Mouse (Mus musculus) intestine, embryonic 14.5 days (tissue): ENCODE measurements around the gene 2210011C24Rik. TPM values are rescaled to one million over a fixed set of nuclear protein-coding genes. Genes with fewer than 3 reads are reported as not detected.

Experiments
- ATAC-seq: fragments of 200-750 bp; cut with Nextera tagmentation; replicated peaks from 2 replicates; pipeline ENCODE4 v1.8.0; 2017; ENCODE audit warnings: low read depth, moderate number of reproducible peaks, moderate TSS enrichment, moderate library complexity; ENCODE audit not compliant: low FRiP score, low TSS enrichment
- DNase-seq: peaks from one replicate; pipeline ENCODE4 v3.0.0-alpha.2; 2018; ENCODE audit warnings: low spot score
- H3K27ac ChIP-seq: fragments of 300-500 bp; sonication (generic); 2 replicates; pipeline ENCODE4 v1.5.1; 2014; ENCODE audit warnings: low read depth, mild to moderate bottlenecking, control low read depth
- H3K27me3 ChIP-seq: fragments of 300-500 bp; sonication (generic); replicated peaks from 2 replicates; pipeline ENCODE4 v1.6.1; 2014; ENCODE audit warnings: low read length, control low read depth; ENCODE audit not compliant: control insufficient read depth, insufficient read depth
- H3K36me3 ChIP-seq: fragments of 300-500 bp; sonication (generic); 2 replicates; pipeline ENCODE4 v1.6.1; 2014; ENCODE audit warnings: low read length, control low read depth; ENCODE audit not compliant: control insufficient read depth, insufficient read depth
- H3K4me1 ChIP-seq: fragments of 300-500 bp; sonication (generic); replicated peaks from 2 replicates; pipeline ENCODE4 v1.6.1; 2014; ENCODE audit warnings: low read length, control low read depth, mixed read lengths; ENCODE audit not compliant: control insufficient read depth, insufficient read depth
- H3K4me2 ChIP-seq: fragments of 300-500 bp; sonication (generic); 2 replicates; pipeline ENCODE4 v1.6.1; 2014; ENCODE audit warnings: low read length
- H3K4me3 ChIP-seq: fragments of 300-500 bp; sonication (generic); 2 replicates; pipeline ENCODE4 v1.5.1; 2014; ENCODE audit warnings: low read depth, low read length, control low read depth, mixed read lengths
- H3K9ac ChIP-seq: fragments of 300-500 bp; sonication (generic); 2 replicates; pipeline ENCODE4 v1.6.1; 2014; ENCODE audit warnings: mild to moderate bottlenecking, low read length
- H3K9me3 ChIP-seq: fragments of 300-500 bp; sonication (generic); 2 replicates; pipeline ENCODE4 v1.6.1; 2016; ENCODE audit warnings: low read length, control low read depth; ENCODE audit not compliant: control insufficient read depth
- WGBS: fragments of 180-500 bp; shearing (Covaris S2); extraction: QIAGEN DNeasy Blood & Tissue Kit; methylation state at CpG from one replicate; pipeline ENCODE4 v1.1.7; 2014; 5-methylcytosine and 5-hydroxymethylcytosine counted together
- polyA plus RNA-seq: library from polyadenylated mRNA; unstranded; fragments of >200 nt; fragmentation: Nextera tagmentation; extraction: Ambion mirVana; gene quantifications from 2 replicates; pipeline ENCODE4 v1.2.1, GENCODE M21; 2014

The 2210011C24Rik gene
- polyA plus RNA-seq, 1 experiment from 2014 or later, result 1.6 TPM

DNA sequence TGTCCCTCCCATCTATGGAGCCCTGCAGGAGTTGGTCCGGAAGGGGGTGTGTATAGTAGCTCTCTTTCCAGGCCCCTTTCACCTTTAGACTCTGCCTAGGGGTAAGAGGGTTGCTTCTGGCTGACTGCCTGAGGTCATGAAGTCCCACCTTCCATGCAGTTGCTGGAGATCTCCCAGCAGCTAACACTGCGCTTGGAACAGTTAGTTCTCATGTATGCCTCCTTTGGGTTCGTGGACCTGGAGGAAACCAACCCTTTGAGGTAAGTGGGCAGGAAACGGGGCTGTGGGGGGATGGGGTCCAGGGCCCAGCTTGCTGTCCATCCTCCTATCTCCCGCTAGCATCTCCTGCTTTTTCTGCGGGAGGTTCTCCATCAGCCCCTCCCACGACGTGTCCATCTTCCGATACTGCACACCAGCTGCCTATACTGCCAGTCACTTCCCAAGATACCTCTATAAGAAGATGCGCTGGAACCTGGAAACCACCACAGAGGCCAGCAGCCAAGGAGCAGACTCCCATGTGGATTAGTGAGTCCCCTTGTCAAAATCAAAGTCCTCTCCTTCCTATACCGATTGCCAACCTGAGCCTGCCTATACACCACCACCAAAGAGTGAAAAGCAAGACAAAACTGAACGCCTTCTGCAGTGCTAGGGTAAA, 8.9 kb downstream of the 2210011C24Rik start:
- Histone ChIP-seq H3K9me3 (no peaks in the 10 kb centered on the region), H3K36me3 (peaks cover 26% of the 10 kb centered on the region), H3K27ac (no peak overlapping the region), H3K27me3 (no peaks in the 10 kb centered on the region), H3K4me3 (no peak overlapping the region), H3K9ac (no peak overlapping the region), H3K4me1 (peaks cover 19% of the 10 kb centered on the region), H3K4me2 (no peak overlapping the region)
- 69% methylated on average over 12 of the region's 12 CpGs for WGBS
- no peak for DNase-seq
- no peak for ATAC-seq

DNA sequence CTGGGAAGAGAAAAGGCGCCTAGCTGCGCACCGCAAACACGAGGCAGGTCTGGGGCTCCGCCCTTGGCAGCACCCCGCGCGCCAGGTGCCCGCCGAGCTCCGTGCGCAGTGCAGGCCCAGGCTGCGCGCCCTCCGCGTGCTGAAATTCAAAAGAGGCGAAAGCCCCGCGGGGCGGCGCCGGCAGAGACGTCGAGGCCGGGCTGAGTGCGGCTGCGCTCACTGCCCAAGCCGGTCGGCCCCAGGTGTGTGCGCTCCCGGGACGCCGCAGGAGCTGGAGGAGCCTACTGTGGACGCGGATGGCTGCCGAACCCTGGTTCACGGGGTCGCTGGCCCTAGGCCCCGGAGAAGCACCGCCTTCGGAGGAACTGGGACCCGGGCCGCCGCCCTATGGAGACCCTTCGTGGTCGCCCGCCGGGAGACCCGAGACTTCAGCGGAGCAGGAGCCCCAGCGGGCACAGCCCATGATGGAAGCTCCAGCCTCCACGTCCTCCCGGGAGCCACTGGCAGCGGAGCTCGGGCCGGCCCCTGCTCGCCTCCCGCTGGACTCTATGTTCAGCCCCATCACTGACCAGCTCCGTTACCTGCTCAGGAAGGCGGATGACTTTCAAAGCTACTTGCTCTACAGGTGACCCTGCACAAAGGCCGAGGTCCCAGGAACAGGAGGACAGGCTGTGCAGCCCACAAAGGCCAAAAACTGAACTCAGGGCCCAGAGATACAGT, 10.5 kb downstream of the 2210011C24Rik start, which contains the start of gene 1700067K01Rik:
Gene 1700067K01Rik (plus strand): TSS at position 222 of the 720 bp plus-strand sequence.
- no peaks in the 10 kb centered on the region for H3K9me3 ChIP-seq
- ATAC-seq (no peak), DNase-seq (no peak)
- H3K4me2 ChIP-seq, result no peak within 1 kb of the TSS
- H3K27me3 ChIP-seq, result no peaks in the 10 kb centered on the region
- H3K9ac ChIP-seq, result no peak within 1 kb of the TSS
- no peak within 1 kb of the TSS for H3K27ac ChIP-seq
- peaks cover 26% of the 10 kb centered on the region for H3K36me3 ChIP-seq
- H3K4me3 ChIP-seq, result no peak within 1 kb of the TSS
- H3K4me1 ChIP-seq, result peaks cover 19% of the 10 kb centered on the region
- WGBS, result 43% methylated on average over 61 of the region's 61 CpGs

DNA sequence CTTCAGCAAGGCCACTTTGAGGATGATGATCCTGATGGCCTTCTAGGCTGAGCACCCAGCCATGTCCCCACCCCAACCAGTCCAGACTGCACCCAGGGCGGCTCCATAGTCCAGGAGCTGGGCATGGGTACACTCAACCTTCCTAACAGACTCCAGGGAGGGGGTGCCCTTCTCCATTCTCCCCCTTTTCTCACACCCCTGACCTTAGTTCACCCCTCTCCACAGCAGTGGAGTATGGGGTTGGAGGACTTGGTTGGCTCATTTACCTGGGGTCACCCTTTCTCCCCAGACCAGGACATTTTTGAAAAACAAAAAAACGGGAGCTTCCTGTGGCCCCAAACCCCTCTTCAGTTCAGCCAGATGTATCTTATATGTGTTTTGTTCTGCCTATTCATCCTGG, 12.1 kb downstream of the 2210011C24Rik start:
- Histone ChIP-seq H3K4me3 (no peak overlapping the region), H3K9me3 (no peaks in the 10 kb centered on the region), H3K4me2 (no peak overlapping the region), H3K4me1 (peaks cover 21% of the 10 kb centered on the region), H3K27ac (no peak overlapping the region), H3K9ac (no peak overlapping the region), H3K36me3 (peaks cover 30% of the 10 kb centered on the region), H3K27me3 (no peaks in the 10 kb centered on the region)
- no peak for DNase-seq
- ATAC-seq, result no peak
- 95% methylated on average over 2 of the region's 2 CpGs for WGBS

DNA sequence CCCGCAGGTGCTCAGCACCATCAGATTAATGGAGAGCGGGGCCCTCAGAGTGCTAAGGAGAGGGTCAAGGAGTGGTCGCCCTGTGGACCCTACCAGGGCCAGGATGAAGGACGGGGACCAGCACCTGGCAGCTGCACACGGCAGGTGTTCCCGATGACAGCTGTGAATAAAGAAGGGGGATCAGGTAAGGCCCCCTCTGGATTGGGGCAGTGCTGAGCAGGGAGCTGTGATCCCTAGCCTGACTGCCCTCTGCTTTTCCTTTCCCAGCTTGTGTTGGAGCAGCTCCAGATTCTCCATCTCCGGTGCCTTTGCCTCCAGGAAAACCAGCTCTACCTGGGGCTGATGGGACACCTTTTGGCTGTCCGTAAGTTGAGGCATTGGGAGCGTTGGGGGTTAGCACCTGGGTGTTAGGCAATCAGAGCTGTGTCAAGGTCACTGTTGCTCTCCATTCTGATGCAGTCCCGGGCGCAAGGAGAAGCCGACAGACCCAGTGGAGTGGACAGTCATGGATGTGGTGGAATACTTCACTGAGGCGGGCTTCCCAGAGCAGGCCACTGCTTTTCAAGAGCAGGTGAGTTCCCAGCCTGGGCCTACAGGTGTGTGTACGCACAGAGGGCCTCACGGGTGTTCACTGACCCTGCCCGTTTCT, 12.8 kb downstream of the 2210011C24Rik start:
- Histone ChIP-seq H3K4me1 (peaks cover 20% of the 10 kb centered on the region), H3K36me3 (peaks cover 36% of the 10 kb centered on the region), H3K4me3 (peak overlapping the region; percentile 76), H3K27me3 (no peaks in the 10 kb centered on the region), H3K9me3 (no peaks in the 10 kb centered on the region), H3K27ac (no peak overlapping the region), H3K9ac (peak overlapping the region; percentile 62), H3K4me2 (peak overlapping the region; percentile 68)
- no peak for DNase-seq
- 63% methylated on average over 16 of the region's 16 CpGs for WGBS
- ATAC-seq, result no peak

GRCm38 (mm10) chr8:83998231-83999056, 13.5 kb downstream of the 2210011C24Rik start:
- H3K9me3 ChIP-seq, result no peaks in the 10 kb centered on the region
- peak overlapping the region; percentile 62 for H3K9ac ChIP-seq
- H3K4me3 ChIP-seq, result peak overlapping the region; percentile 76
- ATAC-seq, result no peak
- peaks cover 17% of the 10 kb centered on the region for H3K4me1 ChIP-seq
- peaks cover 43% of the 10 kb centered on the region for H3K36me3 ChIP-seq
- H3K27ac ChIP-seq, result peak overlapping the region; percentile 97
- H3K27me3 ChIP-seq, result no peaks in the 10 kb centered on the region
- H3K4me2 ChIP-seq, result peak overlapping the region; percentile 68
- WGBS, result 1% methylated on average over 80 of the region's 92 CpGs
- peak; percentile 85 for DNase-seq

GRCm38 (mm10) chr8:83997511-83998141, 14.3 kb downstream of the 2210011C24Rik start, which contains the start of gene Samd1:
Gene Samd1 (plus strand): TSS chr8:83997672.
- H3K36me3 ChIP-seq, result peaks cover 45% of the 10 kb centered on the region
- WGBS, result 1% methylated on average over 42 of the region's 112 CpGs
- ATAC-seq, result 0 out of 2 replicates have a peak, but pooled peaks have one; percentile 7
- peak; percentile 78 for DNase-seq
- H3K27ac ChIP-seq, result peak within 1 kb of the TSS; percentile 97
- peak within 1 kb of the TSS; percentile 76 for H3K4me3 ChIP-seq
- no peaks in the 10 kb centered on the region for H3K27me3 ChIP-seq
- H3K4me1 ChIP-seq, result peaks cover 17% of the 10 kb centered on the region
- no peaks in the 10 kb centered on the region for H3K9me3 ChIP-seq
- H3K9ac ChIP-seq, result peak within 1 kb of the TSS; percentile 79
- peak within 1 kb of the TSS; percentile 81 for H3K4me2 ChIP-seq

- 0% methylated on average over 47 of the region's 103 CpGs for WGBS
- peak overlapping the region; percentile 81 for H3K4me2 ChIP-seq
- no peaks in the 10 kb centered on the region for H3K27me3 ChIP-seq
- peak overlapping the region; percentile 79 for H3K9ac ChIP-seq
- DNase-seq, result peak; percentile 90
- ATAC-seq, result peak; percentile 78
- H3K4me3 ChIP-seq, result peak overlapping the region; percentile 76
- H3K27ac ChIP-seq, result peak overlapping the region; percentile 97
- no peaks in the 10 kb centered on the region for H3K9me3 ChIP-seq
- H3K36me3 ChIP-seq, result peaks cover 51% of the 10 kb centered on the region
- H3K4me1 ChIP-seq, result peaks cover 17% of the 10 kb centered on the region
Observed at GRCm38 (mm10) chr8:83996567-83997505, 15.1 kb downstream of the 2210011C24Rik start.
